Mouse (Mus musculus) layer of hippocampus, adult 18-20 months (tissue): ENCODE data around the gene Tinagl1. TPM values are rescaled to one million over a fixed set of nuclear protein-coding genes. Genes with fewer than 3 reads are reported as not detected.

ENCODE experiments used
- DNase-seq, 2 experiments: peaks; one replicate each; pipeline ENCODE4 v3.0.0; 2022; ENCODE audit warnings: low spot score in 2 of 2
- total RNA-seq, 2 experiments: library from RNA; stranded (reverse); gene quantifications; 2 replicates each; pipeline ENCODE4 v1.2.3; 2021

Tinagl1 gene
- total RNA-seq, 2 experiments from 2014 or later = 12.5 to 15.9 TPM

DNA sequence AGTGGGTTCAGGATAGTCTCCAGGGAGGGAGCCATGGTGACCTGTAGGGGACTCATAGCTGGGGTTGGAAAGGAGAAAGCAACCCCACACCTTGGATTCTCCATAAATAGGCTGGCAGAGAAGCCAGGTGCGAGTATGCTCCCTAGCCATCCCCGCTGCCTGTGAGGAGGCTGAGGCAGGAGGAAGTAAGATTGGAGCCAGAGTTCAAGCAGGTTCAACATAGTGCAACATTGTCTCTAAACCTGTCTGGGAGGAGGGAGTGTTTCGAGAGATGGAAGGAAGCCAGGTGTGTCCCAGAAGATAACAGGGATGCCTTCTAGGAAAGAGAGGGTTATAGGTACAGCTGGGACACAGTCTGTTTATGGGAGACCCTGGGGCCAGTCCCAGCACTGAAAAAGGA, 5.0 kb upstream of the Tinagl1 start:
- DNase-seq = no peak

DNA sequence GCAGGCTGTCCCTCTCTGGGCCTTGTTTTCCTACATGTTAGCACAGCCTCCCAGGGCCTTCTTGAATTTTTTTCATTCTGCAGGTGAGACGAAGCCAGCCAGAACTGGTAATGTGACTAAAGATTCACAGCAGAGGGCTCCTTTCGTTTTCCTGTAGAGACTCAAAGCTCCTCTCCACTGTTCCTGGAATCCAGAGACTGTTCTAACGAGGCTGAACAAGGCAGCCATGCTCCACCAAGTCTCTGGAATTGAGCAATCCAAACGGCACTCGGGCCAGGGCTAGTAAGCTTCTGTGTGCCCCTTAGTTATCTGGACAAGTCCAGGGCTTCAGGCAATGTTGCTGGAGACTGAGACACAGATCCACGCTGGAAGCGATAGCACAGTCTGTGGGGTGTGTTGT, 2.6 kb upstream of the Tinagl1 start:
- no peak for DNase-seq

DNA sequence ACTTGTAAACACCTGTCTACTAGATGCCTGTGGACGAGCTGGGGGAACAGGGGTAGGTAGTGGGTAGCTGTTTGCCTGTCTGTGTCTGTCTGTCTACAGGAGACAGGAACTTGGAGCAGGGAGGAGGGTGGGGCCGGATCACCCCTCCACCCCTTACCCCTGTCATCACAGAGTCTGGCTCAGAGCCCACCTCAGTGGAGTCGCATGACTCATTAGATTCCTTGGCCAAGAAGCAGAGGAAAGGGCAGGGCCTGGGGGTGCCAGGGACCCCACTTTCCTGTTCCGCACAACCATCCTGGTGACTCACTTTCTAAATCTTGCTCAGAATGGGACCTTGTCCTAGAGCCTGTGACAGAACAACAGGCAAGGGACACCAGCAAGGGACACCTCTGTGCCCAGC, 2.2 kb upstream of the Tinagl1 start:
- DNase-seq = no peak

DNA sequence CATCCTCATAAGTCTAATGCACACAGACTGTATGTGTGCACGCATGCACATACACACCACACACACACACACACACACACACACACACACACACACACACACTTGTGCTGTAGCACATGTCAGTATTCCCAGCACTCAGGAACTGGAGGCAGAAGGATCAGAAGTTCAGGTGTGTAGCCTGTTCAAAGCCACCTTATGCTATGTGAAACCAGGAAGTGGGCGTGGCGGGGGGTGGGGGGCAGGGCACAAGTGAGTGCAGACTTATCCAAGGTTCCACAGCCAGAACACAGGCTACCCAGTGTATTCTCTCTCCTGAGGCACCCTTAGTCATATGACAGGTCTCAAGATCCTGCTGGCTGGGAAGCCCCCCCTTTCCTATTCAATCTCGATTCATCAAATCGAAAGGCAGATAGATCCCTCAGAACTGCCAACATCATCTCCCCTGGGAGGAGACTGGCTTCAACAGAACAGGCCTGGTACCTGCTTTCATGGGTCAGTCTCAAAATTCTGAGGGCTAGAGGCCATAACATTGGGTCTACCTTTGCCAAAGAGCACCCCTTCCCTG, 1.3 kb upstream of the Tinagl1 start:
- DNase-seq = no peak

DNA sequence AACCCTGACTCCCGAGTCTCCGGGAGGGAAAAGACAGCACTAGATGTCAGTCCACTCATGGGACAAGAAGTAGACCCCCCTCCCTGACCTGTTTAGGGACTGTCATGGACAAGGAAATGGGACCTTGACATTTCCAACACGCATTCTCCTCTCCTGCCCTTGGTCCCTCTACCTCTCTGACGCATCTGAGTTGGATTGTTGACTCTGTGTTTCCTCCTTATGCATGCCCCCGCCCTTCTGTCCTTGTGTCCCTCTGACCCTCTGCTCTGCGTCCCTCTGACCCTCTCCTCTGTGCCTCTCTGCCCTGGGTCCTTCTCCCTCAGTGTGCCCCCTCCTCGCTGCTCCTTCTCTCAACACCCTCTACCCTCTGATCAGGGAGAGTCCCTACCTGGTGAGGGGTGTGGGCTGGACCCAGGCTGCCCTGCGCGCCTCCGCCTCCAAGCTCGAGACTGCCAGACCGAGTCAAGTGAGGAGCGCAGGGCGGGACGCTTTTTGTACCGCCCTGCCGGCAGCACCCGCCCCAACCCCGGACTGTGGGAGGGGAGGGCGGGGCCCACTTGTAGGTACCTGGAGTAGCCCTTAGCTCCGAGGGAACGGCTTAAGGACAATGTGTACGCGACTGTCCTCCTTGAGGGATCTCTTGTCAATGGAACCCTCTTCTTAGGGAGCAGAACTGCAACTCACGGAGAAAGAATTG, 439 bp downstream of the Tinagl1 start:
- no peak for DNase-seq

DNA sequence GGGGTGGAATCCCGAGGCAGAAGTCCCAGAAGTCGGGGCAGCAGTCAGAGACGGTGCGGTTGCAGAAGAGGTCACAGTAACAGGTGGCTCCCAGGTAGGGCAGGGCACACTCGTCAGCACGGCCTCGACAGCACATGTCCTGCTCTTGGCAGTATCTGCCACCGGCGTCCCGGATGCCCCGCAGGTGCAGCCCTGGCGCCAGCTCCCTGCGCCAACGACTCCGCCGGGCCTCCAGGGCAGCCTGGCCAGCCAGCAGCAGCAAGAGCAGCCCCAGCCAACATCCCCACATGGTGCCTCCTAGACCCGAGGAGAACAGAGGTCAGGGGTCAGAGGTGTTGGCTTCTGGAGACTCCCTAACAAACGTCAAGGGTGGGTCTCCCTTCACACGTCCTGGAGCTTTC, 1.0 kb downstream of the Tinagl1 start:
- no peak for DNase-seq

DNA sequence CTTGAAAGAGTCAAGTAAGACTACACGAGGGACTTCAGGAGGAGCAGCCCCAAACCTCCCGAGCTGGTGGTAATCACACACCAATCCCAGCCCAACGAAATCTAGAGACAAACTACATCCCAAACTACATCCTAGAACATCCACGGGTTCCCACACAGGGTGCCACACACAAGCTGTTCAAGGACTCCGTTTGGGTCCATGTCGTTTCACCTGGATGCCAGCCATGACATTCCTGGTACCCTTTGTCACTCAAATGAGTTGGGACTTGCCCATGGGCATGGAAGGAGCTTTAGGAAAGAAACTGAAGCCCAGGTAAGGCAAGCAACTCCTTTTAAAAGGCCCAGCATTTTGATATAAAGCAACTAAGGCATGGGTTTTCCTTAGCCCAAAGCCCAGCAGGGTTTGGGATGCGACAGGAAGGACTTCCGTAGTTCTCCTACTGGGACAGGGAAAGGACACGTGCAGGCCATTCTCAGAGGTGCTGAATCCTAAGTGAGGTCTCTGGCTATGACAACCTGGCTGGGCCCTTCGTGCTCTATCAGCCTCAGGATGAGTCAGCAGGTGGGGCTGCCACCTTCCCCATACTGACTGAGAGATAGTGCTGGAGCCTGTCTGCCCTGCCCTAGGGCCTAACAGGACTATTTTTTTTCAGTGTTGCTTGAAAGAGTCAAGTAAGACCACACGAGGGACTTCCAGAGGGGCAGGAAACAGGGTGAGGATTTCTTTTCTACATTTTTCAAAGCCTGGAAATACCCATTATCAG, 1.7 kb downstream of the Tinagl1 start:
- DNase-seq = no peak

DNA sequence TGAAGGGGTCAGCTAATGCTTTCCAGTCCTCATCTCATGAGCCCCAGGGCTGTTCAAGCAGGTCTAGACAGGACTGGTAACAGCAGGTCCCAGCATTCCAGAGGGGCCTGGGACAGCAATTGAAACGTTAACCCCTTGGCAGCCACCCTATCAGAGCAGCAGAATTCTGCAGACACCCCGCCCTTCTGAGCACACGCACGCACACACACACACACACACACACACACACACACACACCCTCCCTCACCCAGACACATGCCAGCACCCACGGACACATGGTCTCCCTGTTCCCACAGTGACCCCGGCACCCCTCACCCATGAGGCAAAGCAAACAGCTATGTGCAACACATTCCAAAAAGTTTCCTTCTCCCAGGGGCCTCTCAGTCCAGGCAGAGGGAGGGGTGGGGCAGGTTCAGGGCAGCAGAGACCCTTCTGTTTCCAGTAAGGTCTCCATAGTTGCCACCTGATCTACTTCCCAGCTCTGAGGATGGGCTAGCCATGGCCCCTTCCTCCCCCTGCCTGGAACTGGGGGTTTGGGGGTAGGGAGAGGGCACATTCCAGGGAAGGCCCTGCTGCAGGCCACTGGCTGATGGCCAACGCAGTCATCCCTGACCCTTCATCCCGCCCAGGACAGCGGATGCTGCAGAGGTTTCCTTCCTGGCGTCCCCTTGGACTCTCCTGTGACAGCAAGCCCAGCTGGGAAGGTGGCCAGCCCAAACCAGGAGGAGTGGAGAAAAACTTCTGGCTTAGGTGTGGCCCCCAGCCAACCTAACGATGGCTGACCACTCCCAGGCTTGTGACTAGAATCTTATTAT, 2.8 kb downstream of the Tinagl1 start:
- DNase-seq = no peak

DNA sequence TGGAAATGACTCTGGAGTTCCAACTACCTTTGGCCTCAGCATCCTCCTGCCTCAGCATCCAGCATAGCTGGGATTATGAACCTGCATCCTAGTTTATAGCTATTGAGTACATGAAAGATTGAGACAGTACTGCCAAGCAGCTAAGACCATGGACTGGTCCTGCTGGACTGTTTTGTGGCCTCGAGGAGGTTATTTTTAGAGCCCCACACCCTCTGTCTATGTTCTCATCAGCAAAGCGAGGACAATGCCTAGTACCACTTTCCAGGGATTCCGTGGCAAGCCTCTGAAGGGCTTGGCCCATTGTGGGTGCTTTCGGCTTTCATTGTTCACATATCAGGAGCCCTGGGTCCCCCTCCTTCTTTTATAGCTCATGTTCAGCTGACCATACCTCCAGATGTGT, 4.6 kb downstream of the Tinagl1 start:
- no peak for DNase-seq

DNA sequence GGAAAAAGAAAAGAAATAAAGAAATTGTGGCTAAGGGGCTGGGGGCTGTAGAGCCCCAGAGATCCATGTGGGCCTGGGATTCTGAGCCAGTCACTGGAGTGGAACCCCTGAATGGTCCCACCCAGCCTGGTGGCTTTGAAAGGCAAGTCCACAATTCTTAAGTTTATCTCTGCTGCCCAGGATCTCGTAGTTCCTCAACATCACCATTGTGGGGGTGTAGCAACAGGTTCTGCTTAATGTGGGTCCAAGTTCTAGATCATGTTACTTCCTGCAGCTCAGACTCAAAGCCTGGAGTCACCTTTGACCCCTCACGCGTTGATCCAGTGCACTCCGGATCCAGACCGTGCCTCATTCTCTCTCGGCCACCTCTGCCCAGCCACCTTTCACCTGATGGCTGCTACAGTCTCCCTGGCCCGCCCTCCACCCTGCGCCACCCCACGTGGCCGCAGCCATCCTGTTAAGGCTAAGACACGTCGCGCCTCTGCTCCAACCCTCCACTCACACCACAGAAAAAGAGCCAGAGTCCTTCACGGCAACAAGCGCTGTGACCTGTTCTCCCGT, 5.4 kb downstream of the Tinagl1 start:
- DNase-seq = no peak

DNA sequence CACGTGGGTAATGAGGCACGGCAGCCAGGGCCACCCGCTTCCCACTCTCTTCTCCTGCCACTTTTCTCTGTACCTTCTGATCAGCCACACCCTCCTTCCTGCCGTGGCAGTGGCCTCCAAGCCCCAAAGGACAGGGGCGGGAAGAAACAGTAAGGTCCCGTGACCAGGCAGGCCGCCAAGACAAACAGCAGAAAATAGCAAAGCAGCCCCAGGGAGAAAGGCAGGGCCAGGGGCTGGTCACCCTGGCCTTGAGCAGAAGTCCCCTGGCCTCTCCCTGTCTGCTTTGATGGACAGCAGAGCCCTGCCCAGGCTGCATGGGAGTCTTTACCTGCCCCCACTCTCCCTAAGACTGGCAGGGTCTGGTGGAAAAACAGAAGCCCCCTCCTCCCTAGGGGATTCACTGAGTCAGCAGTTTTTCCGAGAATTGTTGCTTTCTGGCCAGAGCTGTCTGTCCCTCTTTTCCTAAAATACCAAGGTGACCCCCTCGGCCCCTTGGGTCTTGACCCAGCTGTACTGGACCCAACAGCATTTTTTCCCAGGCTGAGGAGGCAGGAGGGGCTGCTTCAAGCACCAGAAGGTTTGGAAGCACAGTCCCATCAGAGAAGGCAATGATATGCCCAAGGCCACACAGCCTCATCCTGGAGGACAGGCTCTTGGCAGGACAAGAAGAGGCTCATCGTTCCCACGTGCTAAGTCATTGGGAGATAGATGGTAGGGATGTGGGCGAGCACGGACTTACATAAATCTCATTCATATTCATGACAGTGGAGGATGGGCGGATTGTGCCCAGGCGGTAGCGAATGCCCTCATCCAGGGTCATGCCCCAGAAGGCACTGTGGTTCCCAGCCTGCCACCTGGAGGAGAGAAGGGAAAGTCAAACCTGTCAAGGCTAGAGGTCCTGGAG, 6.4 kb downstream of the Tinagl1 start:
- DNase-seq = no peak

DNA sequence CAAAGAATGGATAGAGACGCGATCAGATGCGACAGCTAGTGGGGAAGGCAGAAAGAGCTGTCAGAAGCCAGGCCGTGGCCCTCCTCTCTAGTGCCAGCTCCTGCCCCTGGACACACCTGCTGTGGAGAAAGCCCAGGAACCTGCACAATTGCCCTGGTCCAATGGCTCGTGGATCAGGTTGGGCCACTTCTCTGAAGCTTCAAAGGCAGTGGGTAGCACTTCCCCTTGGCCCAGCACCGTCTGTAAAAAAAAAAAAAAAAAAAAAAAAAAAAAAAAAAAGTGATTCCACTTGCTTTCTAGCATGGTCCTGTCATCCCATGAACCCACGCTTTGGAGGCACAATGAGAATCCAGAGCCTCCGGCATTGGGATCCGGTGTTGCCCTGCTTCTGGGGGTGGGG, 7.1 kb downstream of the Tinagl1 start:
- DNase-seq = no peak

DNA sequence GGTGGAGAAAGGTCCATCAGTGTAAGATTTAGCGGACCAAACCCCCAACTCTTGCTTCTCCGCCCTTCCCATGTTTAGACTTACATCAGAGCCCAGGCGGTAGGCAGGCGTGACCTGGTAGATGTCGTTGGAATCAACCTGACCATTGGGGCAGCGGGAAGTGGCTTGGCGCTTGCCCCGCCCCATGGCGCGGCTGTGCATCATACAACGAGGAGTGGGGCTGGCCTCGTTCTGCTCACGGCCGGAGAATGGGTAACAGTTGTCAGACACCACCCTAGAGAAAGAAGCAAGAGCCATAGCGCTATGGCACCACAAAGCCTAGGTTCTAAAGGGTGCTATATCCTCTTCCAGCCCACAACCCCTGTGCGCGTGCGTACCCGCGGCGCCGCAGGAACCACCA, 7.6 kb downstream of the Tinagl1 start:
- DNase-seq = no peak

DNA sequence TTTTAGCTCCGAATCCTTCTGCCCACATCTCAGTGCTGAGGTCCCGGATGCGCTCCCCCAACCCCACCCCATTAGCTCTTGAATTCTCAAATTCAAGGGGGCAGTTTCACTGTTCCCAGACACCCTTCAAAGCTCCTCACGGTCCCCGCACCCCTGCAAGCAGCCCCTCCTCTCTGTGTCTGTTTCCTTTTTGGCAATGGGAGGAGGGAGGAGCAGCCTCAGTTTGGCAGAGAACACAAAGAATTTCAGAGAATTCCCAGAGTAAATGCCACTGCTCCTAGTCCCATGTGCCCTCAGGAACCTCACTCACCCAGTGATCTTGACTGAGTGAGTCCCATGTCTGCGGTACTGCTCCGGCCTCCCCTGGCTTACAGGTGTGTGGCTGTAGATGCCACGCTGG, 8.3 kb downstream of the Tinagl1 start:
- no peak for DNase-seq

DNA sequence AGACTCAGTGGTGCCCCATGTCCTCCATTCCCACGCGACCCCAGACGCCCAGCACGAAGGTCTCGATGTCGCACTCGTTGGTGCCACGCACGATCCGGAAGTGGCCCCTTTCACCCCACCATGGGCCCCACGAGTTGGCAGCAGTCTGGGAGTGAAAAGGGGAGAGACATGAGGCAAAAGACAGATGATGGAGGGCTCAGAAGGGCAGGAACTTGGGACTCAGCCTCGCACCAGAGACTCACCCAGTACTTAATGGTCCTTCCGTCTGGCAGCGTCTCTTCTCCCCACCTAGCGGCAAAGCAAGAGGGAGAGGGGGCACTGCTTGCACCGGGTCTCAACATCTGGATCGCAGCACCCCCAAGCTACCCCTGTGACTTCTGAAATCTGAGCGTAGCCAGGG, 8.9 kb downstream of the Tinagl1 start:
- DNase-seq = no peak

DNA sequence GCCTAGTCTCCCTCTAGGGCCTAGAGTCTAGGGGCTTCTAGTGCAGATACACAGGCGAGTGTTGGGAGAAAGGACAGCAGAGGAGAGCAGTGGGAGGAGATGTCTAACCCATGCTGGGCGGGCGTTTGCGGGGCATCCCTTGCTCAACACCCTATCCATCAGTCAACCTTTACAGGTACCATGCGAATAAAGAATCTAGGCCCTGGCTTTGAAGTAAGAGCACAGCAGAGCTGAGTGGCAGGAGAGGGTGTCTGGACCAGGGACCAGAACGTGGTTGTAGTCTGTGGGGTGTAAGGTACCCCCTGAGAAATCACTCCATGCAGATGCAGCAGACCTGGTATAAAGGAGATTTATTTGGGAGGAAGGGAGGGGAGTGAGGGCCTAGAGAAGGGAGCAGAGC, 10.8 kb downstream of the Tinagl1 start:
- DNase-seq = no peak

DNA sequence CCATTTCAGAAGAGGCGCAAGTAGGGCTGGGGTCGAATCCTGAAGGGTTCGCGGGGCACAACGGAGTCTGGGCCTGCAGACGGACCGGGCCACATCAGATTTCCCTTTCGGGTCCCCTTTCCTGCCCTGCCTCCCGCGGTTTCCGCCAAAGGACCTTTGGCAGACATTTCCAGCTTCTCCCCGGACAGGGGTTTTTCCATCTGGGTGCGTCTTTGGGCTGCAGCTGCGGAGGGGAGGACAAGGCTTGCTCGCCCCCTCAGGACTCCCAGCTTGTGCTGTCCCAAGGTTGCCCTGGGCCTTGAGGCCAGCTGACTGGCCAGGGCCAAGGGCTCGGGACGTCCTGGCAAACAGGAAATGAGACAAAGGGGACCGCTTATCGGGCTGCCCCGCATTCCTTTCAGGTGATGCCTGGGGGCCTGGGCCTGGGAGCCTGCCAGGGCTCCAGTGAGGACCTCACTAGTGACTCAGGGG, 11.5 kb downstream of the Tinagl1 start:
- DNase-seq = no peak

DNA sequence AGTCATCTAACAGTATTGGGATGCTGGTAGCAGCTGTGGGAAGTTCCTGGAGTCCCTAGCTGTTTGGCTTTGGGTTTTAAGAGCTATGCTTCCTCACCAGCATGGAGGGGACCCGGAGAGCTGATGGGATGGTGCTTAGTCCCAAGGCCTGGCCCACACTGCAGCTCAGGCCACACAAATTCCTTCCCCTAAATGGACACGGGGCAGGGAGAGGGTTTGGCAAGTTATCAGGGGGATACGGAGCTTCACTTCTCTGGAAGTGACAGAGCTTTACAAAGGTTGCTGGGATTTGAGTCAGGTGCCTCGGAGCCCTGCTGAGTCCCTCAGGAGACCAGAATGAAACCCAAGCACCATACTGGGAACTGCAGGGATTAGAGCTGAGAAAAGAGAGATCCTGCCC, 13.6 kb downstream of the Tinagl1 start:
- DNase-seq = no peak

DNA sequence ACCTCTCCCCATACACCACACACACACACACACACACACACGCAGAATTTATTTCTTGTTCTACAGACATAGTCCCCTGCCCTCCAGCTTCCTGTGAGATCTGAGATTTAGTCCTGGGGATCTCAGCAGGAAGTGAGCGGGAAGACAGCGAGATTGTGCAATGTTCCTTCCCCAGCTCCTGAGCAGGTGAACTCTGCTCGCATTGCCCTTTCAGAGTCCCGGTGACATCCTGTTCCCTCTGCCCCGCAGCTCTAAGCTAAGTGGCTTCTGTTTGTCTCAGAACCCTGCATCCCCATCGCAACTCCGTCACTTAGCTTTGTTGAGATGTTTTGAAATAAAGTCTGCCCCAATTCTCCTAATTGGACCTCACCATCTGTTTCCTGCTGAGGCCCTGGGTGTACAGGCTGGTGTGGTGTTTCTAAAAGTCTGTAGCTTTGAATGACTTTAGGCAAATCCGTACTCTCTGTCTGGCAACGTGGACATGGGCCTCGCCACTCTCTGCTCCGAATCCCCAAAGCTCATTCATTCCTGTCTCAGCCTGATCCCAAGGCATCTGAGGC, 18.0 kb downstream of the Tinagl1 start:
- DNase-seq = no peak

DNA sequence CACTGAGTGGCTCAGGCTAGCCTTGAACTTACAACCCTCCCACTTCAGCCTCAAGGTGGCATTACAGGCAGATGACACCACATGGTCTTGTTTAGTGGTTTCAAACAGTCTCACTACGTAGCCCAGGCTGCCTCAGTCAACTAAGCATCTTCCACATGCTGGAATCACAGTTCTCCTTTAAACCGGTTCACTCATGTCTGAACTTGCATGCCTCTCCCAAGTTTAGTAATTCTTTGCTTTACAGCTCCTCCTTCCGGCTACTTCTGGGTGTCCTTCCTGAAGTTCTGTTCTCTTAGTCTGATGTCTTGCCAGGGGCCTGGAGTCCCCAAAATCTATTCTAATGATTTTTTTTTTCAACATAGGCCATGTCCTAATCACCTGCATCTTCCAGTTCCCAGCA, 20.7 kb downstream of the Tinagl1 start:
- no peak for DNase-seq
